Mouse (Mus musculus) embryo, embryonic 11 days (tissue): ENCODE data around the gene Togaram2.
"Not testable (repeated sequence)": the region's sequence is repeated elsewhere in the genome, so short reads cannot be mapped to it uniquely, and the experiment has no call there.

Source experiments
- DNase-seq: peaks from one replicate; pipeline ENCODE4 v3.0.0-alpha.2; 2015

Togaram2 gene

DNA sequence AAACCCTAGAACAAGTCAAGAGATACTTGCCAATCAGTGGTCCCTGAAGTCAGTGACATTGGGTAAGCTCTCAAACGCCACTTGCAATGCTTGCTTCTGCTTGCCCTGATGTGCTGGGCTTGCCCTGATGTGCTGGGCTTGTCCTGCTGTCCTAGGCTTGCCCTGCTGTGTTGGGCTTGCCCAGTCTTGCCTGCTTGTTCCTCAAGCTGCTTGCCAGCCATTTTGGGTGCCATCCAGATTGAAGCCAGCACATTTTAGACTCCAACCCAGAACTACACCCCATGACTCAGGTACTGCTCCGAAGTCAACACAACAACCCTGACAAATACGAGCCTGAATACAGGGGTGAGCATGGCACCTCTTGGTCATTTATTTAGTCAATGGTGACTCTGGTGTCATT is 69.1 kb downstream of the Togaram2 start:
- DNase-seq: no peak

DNA sequence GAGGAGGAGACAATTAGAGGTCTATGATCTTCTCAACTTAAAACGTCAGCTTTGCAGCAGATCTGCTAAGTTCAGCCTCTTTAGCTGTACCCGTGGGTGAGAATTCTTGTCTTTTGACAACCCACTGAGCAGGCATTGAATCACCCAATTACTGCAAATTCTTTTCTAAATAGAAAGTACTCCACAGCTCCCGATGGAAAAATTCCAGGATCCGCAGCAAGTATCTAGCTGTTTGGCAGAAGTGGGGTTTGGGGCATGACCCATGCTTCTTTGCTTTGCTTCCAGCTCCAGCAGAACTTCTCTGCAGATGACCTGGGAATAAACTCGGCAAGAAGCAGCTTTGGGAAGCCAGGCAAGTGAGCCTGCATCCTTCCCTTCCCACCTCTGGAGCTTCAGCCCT is 69.9 kb downstream of the Togaram2 start:
- no peak for DNase-seq

DNA sequence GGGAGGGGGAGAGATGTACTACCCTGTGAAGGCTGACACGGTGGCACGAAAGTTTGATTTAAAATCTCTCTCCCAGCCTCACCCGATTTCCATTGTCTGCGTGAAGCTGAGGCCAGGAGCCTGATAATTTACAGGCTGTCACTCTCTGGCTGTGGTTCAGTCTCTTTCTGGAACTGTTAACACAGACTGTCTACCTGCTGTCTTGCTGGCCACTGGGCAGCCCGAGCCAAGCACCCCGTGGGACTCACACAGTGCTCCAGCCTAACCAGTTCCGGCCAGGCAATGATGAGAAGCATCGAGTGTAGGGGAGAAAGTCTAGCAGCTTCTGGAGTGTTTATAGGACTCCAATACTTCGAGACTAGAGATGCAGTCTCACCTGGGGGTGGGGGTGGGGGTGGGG is 73.1 kb downstream of the Togaram2 start:
- DNase-seq: no peak

DNA sequence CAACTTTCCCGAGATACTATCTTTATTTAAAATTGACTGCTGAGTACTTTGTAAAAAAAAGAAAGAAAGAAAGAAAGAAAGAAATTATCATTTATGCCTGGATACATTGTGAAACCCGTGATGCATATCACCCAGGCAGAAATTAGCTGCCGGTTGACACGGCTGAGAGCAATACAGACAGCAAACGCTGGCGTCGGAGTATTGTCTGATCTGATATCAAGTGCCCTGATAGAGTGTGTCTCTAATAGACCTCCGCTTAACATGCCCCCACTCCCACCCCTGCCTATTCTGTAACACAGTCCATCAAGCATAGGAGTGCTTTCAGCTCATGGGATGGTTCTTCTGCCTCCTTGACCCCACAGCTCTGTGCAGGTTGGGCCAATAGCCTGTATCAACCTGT is 74.5 kb downstream of the Togaram2 start:
- no peak for DNase-seq

DNA sequence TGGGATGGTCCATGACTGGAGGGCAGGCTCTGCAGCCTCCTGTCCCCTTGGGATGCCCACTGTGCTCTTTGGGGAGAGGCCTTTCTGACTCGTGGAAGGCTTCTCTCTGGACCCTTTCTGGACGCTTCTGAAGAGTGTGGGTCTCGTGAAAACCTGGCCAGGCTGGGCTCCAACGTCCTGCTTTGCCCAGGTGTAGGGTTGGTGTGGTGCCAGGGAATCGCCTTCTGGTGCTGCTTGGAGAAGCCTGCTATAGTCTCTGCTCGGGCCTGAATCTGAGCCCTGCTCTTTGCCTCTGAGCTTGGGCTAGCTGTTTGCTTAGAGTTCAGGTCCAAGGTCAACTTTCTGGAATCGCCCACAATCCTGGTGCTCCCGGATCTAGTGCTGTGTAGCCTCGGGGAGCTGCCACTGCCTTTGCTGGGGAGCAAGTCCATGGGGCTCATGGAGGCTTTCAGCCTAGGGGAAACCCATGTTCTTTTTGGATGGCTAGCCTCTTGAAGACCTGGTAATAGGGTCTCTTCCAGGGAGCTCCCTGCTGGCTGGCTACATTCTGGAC is 76.6 kb downstream of the Togaram2 start:
- DNase-seq: no peak

DNA sequence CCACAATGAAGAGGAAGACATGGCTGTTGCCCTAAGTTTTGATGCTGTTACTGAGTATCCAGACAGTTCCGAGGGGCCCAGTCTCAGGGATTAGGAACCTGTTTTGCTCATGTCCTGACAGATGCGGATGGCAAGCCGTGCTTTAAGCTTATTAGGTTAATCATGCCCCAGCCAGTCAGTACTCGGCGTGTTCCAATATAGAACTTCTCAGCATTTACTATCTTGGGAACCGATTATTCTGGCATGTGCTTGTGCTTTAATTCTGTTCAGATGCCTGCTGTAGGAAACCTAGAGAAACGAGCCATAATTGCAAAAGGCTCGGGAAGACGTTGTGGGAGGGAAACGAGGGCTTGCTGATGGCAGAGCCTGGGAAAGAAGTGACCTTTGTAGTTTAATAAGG is 79.8 kb downstream of the Togaram2 start, which contains the start of gene Pcare:
Gene Pcare, minus strand, starts transcription at position 64 of the 400 bp plus-strand sequence.
- DNase-seq: no peak

DNA sequence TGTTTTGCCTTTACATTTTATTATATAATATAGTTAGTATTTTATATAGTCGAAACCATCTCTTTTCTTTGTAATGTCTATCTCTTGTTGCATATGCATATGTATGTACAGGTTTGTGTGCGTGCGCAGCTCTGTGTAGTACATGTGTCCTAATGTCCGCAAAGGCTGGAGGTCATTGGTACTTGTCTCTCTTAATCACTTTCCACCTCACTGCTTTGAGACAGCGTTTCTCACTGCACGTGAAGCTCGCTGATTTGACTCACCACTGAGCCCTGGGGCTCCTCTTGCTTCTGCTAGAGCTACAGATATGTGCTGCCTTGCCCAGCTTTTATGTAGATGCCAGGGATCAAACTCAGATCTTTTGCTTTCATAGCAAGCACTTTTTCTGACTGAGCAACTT is 87.5 kb downstream of the Togaram2 start:
- DNase-seq: no peak

DNA sequence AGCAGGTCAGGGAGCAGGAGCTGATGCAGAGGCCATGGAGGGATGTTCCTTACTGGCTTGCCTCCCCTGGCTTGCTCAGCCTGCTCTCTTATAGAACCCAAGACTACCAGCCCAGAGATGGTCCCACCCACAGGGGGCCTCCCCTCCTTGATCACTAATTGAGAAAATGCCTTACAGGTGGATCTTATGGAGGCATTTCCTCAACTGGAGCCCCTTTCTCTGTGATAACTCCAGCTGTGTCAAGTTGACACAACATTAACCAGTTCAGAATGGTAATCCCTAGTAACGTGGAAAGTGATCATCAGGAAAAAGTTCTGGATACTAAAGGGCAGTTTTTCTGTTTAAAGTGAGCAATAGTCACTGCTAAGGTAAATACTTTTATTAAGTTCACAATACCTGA is 95.1 kb downstream of the Togaram2 start, which contains the start of gene Clip4:
Gene Clip4, plus strand, starts transcription at position 301 of the 400 bp plus-strand sequence.
- DNase-seq: not testable (repeated sequence)

DNA sequence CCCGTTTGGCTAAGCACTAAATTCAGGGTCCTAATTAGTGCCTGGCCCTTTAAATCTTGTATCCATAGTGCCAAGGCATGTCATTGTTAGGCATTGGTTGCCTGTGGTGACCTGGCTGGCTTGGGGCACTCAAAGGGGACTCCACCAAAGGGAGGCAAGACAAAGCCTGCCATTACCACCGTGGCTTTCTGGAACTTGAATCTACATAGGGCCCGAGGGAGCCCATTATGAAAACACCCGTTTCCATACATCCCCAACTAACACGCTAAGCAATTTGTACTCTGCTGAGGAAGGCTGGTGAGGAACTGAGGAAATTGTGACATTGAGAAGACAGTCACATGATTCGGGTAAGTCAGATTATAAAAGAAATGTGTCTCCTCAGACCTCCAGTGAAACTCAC is 96.5 kb downstream of the Togaram2 start:
- peak; percentile 60 for DNase-seq

DNA sequence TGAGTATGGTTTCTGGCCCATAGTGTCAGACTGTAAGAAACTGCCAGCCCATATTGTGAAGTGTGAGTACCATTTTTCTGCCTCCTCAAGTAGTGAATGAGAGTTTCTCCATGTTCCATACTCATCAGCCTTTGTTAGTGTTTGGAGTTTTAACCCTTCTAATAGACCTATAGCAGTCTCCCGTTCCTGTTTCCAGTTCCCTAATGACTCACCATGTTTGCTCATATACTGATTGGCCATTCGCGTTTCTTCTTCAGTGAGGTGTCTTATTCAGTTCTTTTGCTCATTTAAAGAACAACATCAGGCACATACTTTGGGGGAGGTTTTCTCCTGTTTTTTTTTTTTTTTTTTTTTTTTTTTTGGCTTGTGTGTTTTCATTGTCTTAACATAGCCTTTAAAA is 97.6 kb downstream of the Togaram2 start:
- DNase-seq: no peak

DNA sequence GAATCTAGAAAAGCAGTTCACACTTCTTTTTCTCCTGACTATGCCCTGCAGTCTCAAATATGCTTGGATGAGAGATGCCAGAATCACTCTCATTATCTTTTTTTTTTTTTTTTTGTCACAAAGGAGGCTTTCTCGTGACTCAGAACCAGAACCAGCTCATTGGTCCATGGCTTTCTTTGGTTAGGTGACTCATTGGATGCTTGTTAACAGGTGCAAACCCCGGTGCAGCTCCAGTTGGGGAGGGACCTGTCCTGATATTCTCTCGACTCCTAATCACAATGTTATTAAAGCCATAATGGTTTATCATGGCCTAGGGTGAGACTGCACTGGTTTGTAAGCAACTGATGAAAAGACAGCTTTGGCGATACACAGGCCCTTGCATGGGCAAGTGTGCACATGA is 101.1 kb downstream of the Togaram2 start:
- no peak for DNase-seq

DNA sequence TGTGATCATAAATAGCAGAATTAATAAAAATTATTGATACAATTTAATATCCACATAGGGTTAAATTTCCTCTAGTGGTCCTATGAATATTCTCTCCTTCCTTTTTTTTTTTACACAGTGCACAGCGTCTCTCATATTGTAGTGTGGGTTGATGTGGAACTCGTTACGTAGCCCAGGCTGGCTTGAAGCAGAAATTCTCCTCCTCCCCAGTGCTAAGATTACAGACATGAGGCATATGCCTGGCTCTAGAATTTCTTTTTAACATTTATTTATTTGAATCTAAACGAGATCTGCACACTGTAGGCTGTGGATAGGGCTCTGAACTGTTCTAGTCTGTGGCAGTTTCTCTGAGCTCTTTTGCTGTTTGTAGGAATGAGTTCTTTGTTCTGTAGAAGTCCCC is 102.2 kb downstream of the Togaram2 start:
- no peak for DNase-seq

DNA sequence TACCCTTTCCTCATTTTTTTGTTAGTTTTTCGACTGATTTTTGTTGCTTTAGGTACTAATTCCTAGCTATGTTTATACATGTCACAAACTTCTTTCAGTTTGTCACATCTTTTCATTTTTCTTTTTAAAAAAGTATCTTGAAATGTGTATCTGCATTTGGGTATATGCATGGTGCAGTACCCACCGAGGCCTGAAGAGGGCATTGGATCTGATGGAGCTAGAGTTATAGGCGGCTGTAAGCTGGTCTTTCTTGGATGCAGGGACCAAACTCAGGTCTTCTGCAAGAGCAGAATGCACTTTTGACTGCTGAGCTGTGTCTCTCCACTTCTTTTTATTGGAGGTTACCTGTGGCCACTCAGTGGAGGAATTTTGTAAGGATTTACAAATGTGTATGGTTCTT is 105.6 kb downstream of the Togaram2 start:
- no peak for DNase-seq
